ENCODE assay signal across 1 mouse cellular context in the genomic region with DNA sequence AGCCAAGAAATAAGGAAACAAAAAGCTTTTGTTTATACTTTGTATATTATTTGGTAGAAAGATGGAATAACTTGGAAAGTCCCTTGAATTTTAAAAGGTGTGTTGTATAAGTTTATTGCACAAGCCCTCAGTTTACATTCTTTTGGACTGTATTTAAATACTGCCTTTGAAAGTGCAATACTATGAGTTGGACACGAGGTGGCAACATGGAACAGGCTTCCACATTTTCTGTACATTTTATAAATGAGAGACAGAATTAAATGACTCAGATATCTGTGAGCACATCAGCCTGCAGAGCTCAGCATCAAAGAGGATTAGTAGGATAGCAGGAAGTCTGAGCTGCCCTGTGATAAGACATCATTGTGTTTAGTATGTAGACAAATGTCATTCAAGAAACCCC.
TF ChIP-seq lines count a peak whose summit lies in the region.

No protein-coding gene starts in this region.

TF ChIP-seq in CH12.LX, 34 proteins besides CTCF, POLR2A, EP300 and RAD21:
- no peak for TF ChIP-seq MXI1 (IDR thresholded peaks at IDR 0.05; ENCODE audit: low read depth, low read length)
- no peak for TF ChIP-seq E2F4 (IDR thresholded peaks at IDR 0.05; ENCODE audit: insufficient replicate concordance, low read depth, low read length)
- TF ChIP-seq SMC3 (IDR thresholded peaks at IDR 0.05; ENCODE audit: low read depth, low read length): peak; percentile 40
- TF ChIP-seq HCFC1 (IDR thresholded peaks at IDR 0.05; ENCODE audit: low read depth, low read length): no peak
